Comparison of ENCODE assay signal across 18 mouse cellular contexts in genomic region chr5:101005216-101005615, GRCm38 (mm10).
DNase-seq lines count a peak whose midpoint lies in the region; ATAC-seq and TF ChIP-seq lines count a peak whose summit lies in the region.
"Had no signal": no experiment of that assay in that cellular context is flagged by ENCODE, and none has a peak within 500 bp of the region (broad histone marks: within the 10 kb centered on the region; RNA-seq: fewer than 3 reads in every experiment).

No protein-coding gene starts in this region.

- ATAC-seq in liver, postnatal 0 days: no peak
- ATAC-seq in liver, embryonic 12.5 days: no peak
- ATAC-seq: activated CD4-positive, CD25-positive, alpha-beta regulatory T cell, adult 4 months; midbrain, embryonic 13.5 days had no signal

- TF ChIP-seq POLR2A in heart, adult 2 months (IDR thresholded peaks at IDR 0.05; ENCODE audit: insufficient read depth, low read depth, low read length): no peak
- no peak for TF ChIP-seq POLR2A in bone marrow, adult 2 months (IDR thresholded peaks at IDR 0.05; ENCODE audit: borderline replicate concordance, control insufficient read depth, low read depth, low read length)

- no peak overlapping the region for H3K4me3 ChIP-seq in heart, adult 2 months
- H3K4me3 ChIP-seq in liver, postnatal 0 days (ENCODE audit: low read depth, low read length): no peak overlapping the region
- no peak overlapping the region for H3K4me3 ChIP-seq in liver, embryonic 12.5 days
- no peak overlapping the region for H3K4me3 ChIP-seq in E14TG2a.4 (replicated peaks; ENCODE audit: low read length)
- no peak overlapping the region for H3K4me3 ChIP-seq in bone marrow, adult 2 months (replicated peaks; ENCODE audit: control insufficient read depth, low read depth, low read length)
- H3K4me3 ChIP-seq: forebrain, embryonic 10.5 days; hindbrain, embryonic 13.5 days; limb, embryonic 12.5 days; midbrain, embryonic 13.5 days; neural tube, embryonic 12.5 days had no signal

- TF ChIP-seq EP300 in heart, adult 2 months (IDR thresholded peaks at IDR 0.05; ENCODE audit: insufficient read depth, low read depth, low read length): no peak
- no peak for TF ChIP-seq EP300 in liver, postnatal 0 days (IDR thresholded peaks at IDR 0.05; ENCODE audit: low read depth)

- no peak overlapping the region for H3K27ac ChIP-seq in heart, adult 2 months
- H3K27ac ChIP-seq in liver, postnatal 0 days (ENCODE audit: low read depth): no peak overlapping the region
- H3K27ac ChIP-seq in liver, embryonic 12.5 days: no peak overlapping the region
- no peak overlapping the region for H3K27ac ChIP-seq in bone marrow, adult 2 months (ENCODE audit: control insufficient read depth, insufficient read depth, low read depth, low read length, poor library complexity)
- H3K27ac ChIP-seq: forebrain, embryonic 10.5 days; hindbrain, embryonic 13.5 days; limb, embryonic 12.5 days; midbrain, embryonic 13.5 days; neural tube, embryonic 12.5 days had no signal

- H3K4me1 ChIP-seq in heart, adult 2 months (ENCODE audit: control insufficient read depth, insufficient read depth, low read length): no peaks in the 10 kb centered on the region
- H3K4me1 ChIP-seq in liver, postnatal 0 days (ENCODE audit: insufficient read depth): no peaks in the 10 kb centered on the region
- no peaks in the 10 kb centered on the region for H3K4me1 ChIP-seq in liver, embryonic 12.5 days
- H3K4me1 ChIP-seq in E14TG2a.4 (replicated peaks; ENCODE audit: low read depth, low read length): no peaks in the 10 kb centered on the region
- no peaks in the 10 kb centered on the region for H3K4me1 ChIP-seq in bone marrow, adult 2 months (ENCODE audit: control insufficient read depth, insufficient read depth, low read length)
- H3K4me1 ChIP-seq: forebrain, embryonic 10.5 days; hindbrain, embryonic 13.5 days; limb, embryonic 12.5 days; midbrain, embryonic 13.5 days; neural tube, embryonic 12.5 days had no signal

- DNase-seq in heart, adult 2 months: no peak
- DNase-seq in heart, postnatal 36 days: no peak
- no peak for DNase-seq in liver, postnatal 0 days
- no peak for DNase-seq in spleen, adult 18-20 months
- no peak for DNase-seq in frontal cortex, postnatal 14 days (ENCODE audit: low spot score in 2 of 2)
- DNase-seq: cerebellum, postnatal 25 days; gastrocnemius, postnatal 14 days; kidney, postnatal 14 days; thymus, postnatal 36 days had no signal

- peak; percentile 18; the same call in 1 of the 2 replicates for TF ChIP-seq CTCF in heart, adult 2 months (IDR thresholded peaks at IDR 0.05)
- peak; percentile 28 for TF ChIP-seq CTCF in liver, postnatal 0 days (IDR thresholded peaks at IDR 0.05; ENCODE audit: low read depth)
- TF ChIP-seq CTCF in E14TG2a.4 (conservative IDR thresholded peaks at IDR 0.05; ENCODE audit: low read length): peak; percentile 36
- peak; percentile 16; the same call in 1 of the 2 replicates for TF ChIP-seq CTCF in bone marrow, adult 2 months (IDR thresholded peaks at IDR 0.05; ENCODE audit: control insufficient read depth, insufficient read depth, low read length)

- no peaks in the 10 kb centered on the region for H3K9me3 ChIP-seq in liver, postnatal 0 days (ENCODE audit: low read length)
- H3K9me3 ChIP-seq in liver, embryonic 12.5 days (replicated peaks): no peaks in the 10 kb centered on the region
- no peaks in the 10 kb centered on the region for H3K9me3 ChIP-seq in E14TG2a.4 (ENCODE audit: low read length)
- H3K9me3 ChIP-seq: forebrain, embryonic 10.5 days; hindbrain, embryonic 13.5 days; limb, embryonic 12.5 days; midbrain, embryonic 13.5 days; neural tube, embryonic 12.5 days had no signal

- WGBS in heart, adult 2 months: 67% methylated on average over 3 of the region's 3 CpGs
- WGBS in liver, postnatal 0 days (ENCODE audit: insufficient replicate concordance): 65% methylated on average over 3 of the region's 3 CpGs
- 52% methylated on average over 3 of the region's 3 CpGs for WGBS in liver, embryonic 12.5 days (ENCODE audit: insufficient replicate concordance)
- WGBS in bone marrow, adult 2 months: 60% methylated on average over 3 of the region's 3 CpGs

- H3K36me3 ChIP-seq in heart, adult 2 months (ENCODE audit: control insufficient read depth, insufficient read depth, low read length): no peaks in the 10 kb centered on the region
- H3K36me3 ChIP-seq in liver, postnatal 0 days (replicated peaks; ENCODE audit: insufficient read depth, low read length): no peaks in the 10 kb centered on the region
- H3K36me3 ChIP-seq in liver, embryonic 12.5 days: no peaks in the 10 kb centered on the region
- H3K36me3 ChIP-seq in E14TG2a.4 (ENCODE audit: insufficient read depth, low read length): no peaks in the 10 kb centered on the region
- H3K36me3 ChIP-seq: forebrain, embryonic 10.5 days; hindbrain, embryonic 13.5 days; limb, embryonic 12.5 days; midbrain, embryonic 13.5 days; neural tube, embryonic 12.5 days had no signal

- H3K9ac ChIP-seq in heart, adult 2 months (ENCODE audit: low read depth, low read length): no peak overlapping the region
- no peak overlapping the region for H3K9ac ChIP-seq in liver, postnatal 0 days (replicated peaks)
- no peak overlapping the region for H3K9ac ChIP-seq in liver, embryonic 12.5 days
- H3K9ac ChIP-seq: hindbrain, embryonic 13.5 days; limb, embryonic 12.5 days; midbrain, embryonic 13.5 days; neural tube, embryonic 12.5 days had no signal

- H3K27me3 ChIP-seq in heart, adult 2 months (ENCODE audit: control insufficient read depth, insufficient read depth, low read length): no peaks in the 10 kb centered on the region
- no peaks in the 10 kb centered on the region for H3K27me3 ChIP-seq in liver, postnatal 0 days (ENCODE audit: insufficient read depth, low read length)
- no peaks in the 10 kb centered on the region for H3K27me3 ChIP-seq in liver, embryonic 12.5 days (replicated peaks)
- H3K27me3 ChIP-seq in E14TG2a.4 (ENCODE audit: insufficient read depth, low read length): no peaks in the 10 kb centered on the region
- H3K27me3 ChIP-seq: limb, embryonic 12.5 days; midbrain, embryonic 13.5 days; neural tube, embryonic 12.5 days had no signal

- H3K79me2 ChIP-seq in heart, adult 2 months (replicated peaks; ENCODE audit: control insufficient read depth, insufficient read depth, low read length): no peaks in the 10 kb centered on the region

- H3K4me2 ChIP-seq in liver, postnatal 0 days (ENCODE audit: low read depth, low read length): no peak overlapping the region
- no peak overlapping the region for H3K4me2 ChIP-seq in liver, embryonic 12.5 days
- H3K4me2 ChIP-seq: hindbrain, embryonic 13.5 days; limb, embryonic 12.5 days; midbrain, embryonic 13.5 days; neural tube, embryonic 12.5 days had no signal

- intact Hi-C loops in heart, adult 2 months (cut with DNase I): no loop called here
- intact Hi-C loops in heart, postnatal 36 days (cut with DNase I): no loop called here
